Mouse (Mus musculus): Measurements from ENCODE around the gene Coq10b.

- TF ChIP-seq CTCF (IDR thresholded peaks at IDR 0.05; ENCODE audit: low read depth) (0 out of 2 replicates have a peak, but pooled peaks have one; percentile 5), EP300 (IDR thresholded peaks at IDR 0.05; ENCODE audit: low read depth) (no peak)
These were observed 34.9 kb downstream of the Coq10b start for GRCm38 (mm10) chr1:55087401-55087904.

All from liver, postnatal 0 days (tissue).